Mouse (Mus musculus) adrenal gland, postnatal 4 days (tissue): ENCODE measurements at regions not wholly inside any gene's neighbourhood (a gene's known extent, or its start where the extent isn't known, plus 50 kb on each side); places are given as distances from the start of the nearest gene placed in this dataset.

ENCODE experiments used
- DNase-seq, 2 experiments: peaks; one replicate each; pipeline ENCODE4 v3.0.0; 2021 to 2022; ENCODE audit warnings: low spot score in 2 of 2, mixed read lengths in 2 of 2

- no peak for DNase-seq
These were observed 92.9 kb downstream of the Zfp365 start for GRCm38 (mm10) chr10:67819534-67819933.

- no peak for DNase-seq
These were observed 98.6 kb downstream of the Zfp365 start for GRCm38 (mm10) chr10:67813901-67814300.

- DNase-seq, result no peak
These were observed 107.3 kb downstream of the Zfp365 start for GRCm38 (mm10) chr10:67805131-67805530.

- no peak for DNase-seq
These were observed 107.8 kb downstream of the Zfp365 start for GRCm38 (mm10) chr10:67804637-67805036.

GRCm38 (mm10) chr10:67802156-67802555 is 110.3 kb downstream of the Zfp365 start:
- DNase-seq, result no peak

- DNase-seq, result no peak
These were observed 110.8 kb downstream of the Zfp365 start for GRCm38 (mm10) chr10:67801619-67802018.

- DNase-seq, result no peak
These were observed 113.5 kb downstream of the Zfp365 start for GRCm38 (mm10) chr10:67798991-67799390.

GRCm38 (mm10) chr10:67793206-67793605 is 119.3 kb downstream of the Zfp365 start:
- DNase-seq, result no peak

- DNase-seq, result no peak
These were observed 122.8 kb downstream of the Zfp365 start for GRCm38 (mm10) chr10:67789651-67790050.

GRCm38 (mm10) chr10:67788116-67788515 is 124.3 kb downstream of the Zfp365 start:
- DNase-seq, result no peak

GRCm38 (mm10) chr10:67785563-67785962 is 126.9 kb downstream of the Zfp365 start:
- DNase-seq, result no peak

GRCm38 (mm10) chr10:67778341-67778740 is 134.1 kb downstream of the Zfp365 start:
- no peak for DNase-seq

GRCm38 (mm10) chr10:67777721-67778120 is 134.7 kb downstream of the Zfp365 start:
- DNase-seq, result no peak

GRCm38 (mm10) chr10:67776851-67777250 is 135.6 kb downstream of the Zfp365 start:
- no peak for DNase-seq

GRCm38 (mm10) chr10:67771796-67772195 is 140.7 kb downstream of the Zfp365 start:
- no peak for DNase-seq

- DNase-seq, result peak in 1 of 2 experiments; percentile 14
These were observed 146.4 kb downstream of the Zfp365 start for GRCm38 (mm10) chr10:67766099-67766498.

- DNase-seq, result no peak
These were observed 152.0 kb downstream of the Zfp365 start for GRCm38 (mm10) chr10:67760424-67760823.

- DNase-seq, result no peak
These were observed 164.3 kb downstream of the Zfp365 start for GRCm38 (mm10) chr10:67748121-67748520.

- DNase-seq, result no peak
These were observed 165.0 kb downstream of the Zfp365 start for GRCm38 (mm10) chr10:67747461-67747860.

GRCm38 (mm10) chr10:67746140-67746539 is 166.3 kb downstream of the Zfp365 start:
- DNase-seq, result no peak

- DNase-seq, result no peak
These were observed 168.9 kb downstream of the Zfp365 start for GRCm38 (mm10) chr10:67743561-67743960.

- no peak for DNase-seq
These were observed 169.6 kb downstream of the Zfp365 start for GRCm38 (mm10) chr10:67742824-67743223.

- DNase-seq, result no peak
These were observed 170.2 kb downstream of the Zfp365 start for GRCm38 (mm10) chr10:67742305-67742704.

- DNase-seq, result no peak
These were observed 173.3 kb downstream of the Zfp365 start for GRCm38 (mm10) chr10:67739199-67739598.
